Mouse (Mus musculus) bone marrow, adult 2 months (tissue): ENCODE results near the gene Snapc2.

Experiments used
- CTCF ChIP-seq: fragments of 200-500 bp; IDR thresholded peaks from 2 replicates; pipeline ENCODE4 v1.5.1; 2011; ENCODE audit warnings: low read length, control low read depth; ENCODE audit not compliant: control insufficient read depth, insufficient read depth
- POLR2A ChIP-seq: fragments of 200-500 bp; IDR thresholded peaks from 2 replicates; pipeline ENCODE4 v1.6.1; 2011; ENCODE audit warnings: low read depth, mild to moderate bottlenecking, control low read depth, low read length, borderline replicate concordance; ENCODE audit not compliant: control insufficient read depth

DNA sequence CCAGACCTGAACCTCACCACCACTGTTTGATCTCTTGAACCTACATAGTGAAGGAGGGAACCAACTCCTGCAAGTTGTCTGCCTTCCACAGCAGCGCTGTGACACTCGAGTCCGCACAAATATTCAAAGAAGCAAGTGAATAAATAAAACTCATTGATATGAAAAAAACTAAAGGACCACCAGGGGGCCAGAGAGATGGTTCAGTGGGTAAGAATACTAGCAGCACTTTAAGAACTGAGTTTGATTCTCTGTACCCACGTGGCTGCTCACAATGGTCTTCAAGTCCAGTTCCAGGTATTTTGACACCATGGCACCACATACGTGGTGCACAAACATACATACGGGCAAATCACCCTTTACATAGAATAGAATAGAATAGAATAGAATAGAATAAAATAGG, 41.8 kb upstream of the Snapc2 start:
- TF ChIP-seq POLR2A, result no peak
- no peak for TF ChIP-seq CTCF
